Mouse (Mus musculus) A20 (cell line): Measurements from ENCODE around the gene Galnt2.
A peak's percentile ranks its signal among the peaks of the same experiment; 100 is the strongest.

ENCODE experiments used
- DNase-seq: peaks from one replicate; pipeline ENCODE4 v3.0.0-alpha.2; 2011; ENCODE audit warnings: low read depth, low spot score

Galnt2 gene

GRCm38 (mm10) chr8:124271518-124271917 is 40.3 kb downstream of the Galnt2 start:
- no peak for DNase-seq

- no peak for DNase-seq
Measured at GRCm38 (mm10) chr8:124272792-124273191, 41.6 kb downstream of the Galnt2 start.

- DNase-seq = peak; percentile 59
Measured at GRCm38 (mm10) chr8:124273606-124274218, 42.5 kb downstream of the Galnt2 start.

- no peak for DNase-seq
Measured at GRCm38 (mm10) chr8:124274441-124275120, 43.4 kb downstream of the Galnt2 start.

GRCm38 (mm10) chr8:124275377-124276071 is 44.3 kb downstream of the Galnt2 start:
- DNase-seq = no peak

- no peak for DNase-seq
Measured at GRCm38 (mm10) chr8:124277951-124278910, 47.0 kb downstream of the Galnt2 start.

GRCm38 (mm10) chr8:124278956-124279689 is 47.9 kb downstream of the Galnt2 start:
- DNase-seq = no peak

GRCm38 (mm10) chr8:124279690-124279985 is 48.4 kb downstream of the Galnt2 start:
- no peak for DNase-seq

GRCm38 (mm10) chr8:124281700-124282541 is 50.7 kb downstream of the Galnt2 start:
- peak; percentile 67 for DNase-seq

GRCm38 (mm10) chr8:124282878-124283630 is 51.9 kb downstream of the Galnt2 start:
- DNase-seq = no peak

- peak; percentile 54 for DNase-seq
Measured at GRCm38 (mm10) chr8:124283644-124284332, 52.6 kb downstream of the Galnt2 start.

GRCm38 (mm10) chr8:124284333-124284711 is 53.1 kb downstream of the Galnt2 start:
- no peak for DNase-seq

GRCm38 (mm10) chr8:124284984-124285576 is 53.9 kb downstream of the Galnt2 start:
- no peak for DNase-seq

GRCm38 (mm10) chr8:124286461-124287124 is 55.4 kb downstream of the Galnt2 start:
- DNase-seq = peak; percentile 55

GRCm38 (mm10) chr8:124288215-124288864 is 57.1 kb downstream of the Galnt2 start:
- no peak for DNase-seq

GRCm38 (mm10) chr8:124289481-124290050 is 58.4 kb downstream of the Galnt2 start:
- no peak for DNase-seq
